Mouse (Mus musculus) liver, embryonic 16.5 days (tissue): ENCODE measurements around the gene Ppp4r3a. TPM values are rescaled to one million over a fixed set of nuclear protein-coding genes. Genes with fewer than 3 reads are reported as not detected.

Experiments used
- ATAC-seq: fragments of 200-750 bp; cut with Nextera tagmentation; 2 replicates; pipeline ENCODE4 v1.8.0; 2017; ENCODE audit warnings: low read depth, mild to moderate bottlenecking, moderate number of reproducible peaks, moderate library complexity
- H3K27ac ChIP-seq: fragments of 300-500 bp; sonication (generic); 2 replicates; pipeline ENCODE4 v1.5.1; 2014; ENCODE audit warnings: mild to moderate bottlenecking, low read length
- H3K27me3 ChIP-seq: fragments of 300-500 bp; sonication (generic); 2 replicates; pipeline ENCODE4 v1.6.1; 2014; ENCODE audit warnings: low read depth, low read length, mixed read lengths; ENCODE audit not compliant: control insufficient read depth, insufficient read depth
- H3K36me3 ChIP-seq: fragments of 300-500 bp; sonication (generic); 2 replicates; pipeline ENCODE4 v1.6.1; 2014; ENCODE audit warnings: mild to moderate bottlenecking; ENCODE audit not compliant: control insufficient read depth, insufficient read depth
- H3K4me1 ChIP-seq: fragments of 300-500 bp; sonication (generic); 2 replicates; pipeline ENCODE4 v1.6.1; 2014; ENCODE audit warnings: low read depth, low read length, mixed read lengths; ENCODE audit not compliant: control insufficient read depth
- H3K4me2 ChIP-seq: fragments of 300-500 bp; sonication (generic); 2 replicates; pipeline ENCODE4 v1.6.1; 2014; ENCODE audit warnings: low read depth, low read length, mixed read lengths
- H3K4me3 ChIP-seq: fragments of 300-500 bp; sonication (generic); 2 replicates; pipeline ENCODE4 v1.5.1; 2014; ENCODE audit warnings: low read depth, mild to moderate bottlenecking, low read length
- H3K9ac ChIP-seq: fragments of 300-500 bp; sonication (generic); 2 replicates; pipeline ENCODE4 v1.6.1; 2014; ENCODE audit warnings: low read depth, low read length
- H3K9me3 ChIP-seq: fragments of 300-500 bp; sonication (generic); replicated peaks from 2 replicates; pipeline ENCODE4 v1.6.1; 2016; ENCODE audit warnings: low read length; ENCODE audit not compliant: control insufficient read depth
- WGBS: fragments of 180-500 bp; shearing (Covaris S2); extraction: QIAGEN DNeasy Blood & Tissue Kit; methylation state at CpG from one replicate; pipeline ENCODE4 v1.1.7; 2014; ENCODE audit not compliant: insufficient replicate concordance; 5-methylcytosine and 5-hydroxymethylcytosine counted together
- microRNA counts: library from miRNA; unstranded; fragments of <30 nt; microRNA quantifications from one replicate; lab custom pipeline; 2016
- microRNA-seq: library from miRNA; unstranded; fragments of <30 nt; microRNA quantifications from one replicate; pipeline ENCODE4, GENCODE M21; 2016
- polyA plus RNA-seq: library from polyadenylated mRNA; unstranded; fragments of >200 nt; fragmentation: Nextera tagmentation; extraction: Ambion mirVana; gene quantifications from 2 replicates; pipeline ENCODE4 v1.2.1, GENCODE M21; 2015

Gene Ppp4r3a
- polyA plus RNA-seq, 1 experiment from 2014 or later: 15.0 TPM

- H3K27ac ChIP-seq: no peak overlapping the region
- H3K9me3 ChIP-seq: no peaks in the 10 kb centered on the region
- H3K4me1 ChIP-seq: peaks cover 39% of the 10 kb centered on the region
- no peaks in the 10 kb centered on the region for H3K36me3 ChIP-seq
- 68% methylated on average over 3 of the region's 3 CpGs for WGBS
- no peak overlapping the region for H3K9ac ChIP-seq
- no peak for ATAC-seq
- H3K4me2 ChIP-seq: no peak overlapping the region
- no peak overlapping the region for H3K4me3 ChIP-seq
- H3K27me3 ChIP-seq: no peaks in the 10 kb centered on the region
Observed at GRCm38 (mm10) chr12:100994140-100995015, 89.1 kb downstream of the Ppp4r3a start.

- Histone ChIP-seq H3K36me3 (no peaks in the 10 kb centered on the region), H3K4me1 (peaks cover 27% of the 10 kb centered on the region)
Observed at GRCm38 (mm10) chr12:100993146-100993545, 90.4 kb downstream of the Ppp4r3a start.

GRCm38 (mm10) chr12:100992505-100992904 lies 91.0 kb downstream of the Ppp4r3a start:
- no peaks in the 10 kb centered on the region for H3K9me3 ChIP-seq
- H3K27ac ChIP-seq: no peak overlapping the region
- H3K9ac ChIP-seq: no peak overlapping the region
- H3K4me3 ChIP-seq: no peak overlapping the region
- no peak for ATAC-seq
- H3K27me3 ChIP-seq: no peaks in the 10 kb centered on the region
- 69% methylated on average over 7 of the region's 7 CpGs for WGBS
- H3K4me2 ChIP-seq: no peak overlapping the region
- H3K36me3 ChIP-seq: no peaks in the 10 kb centered on the region
- H3K4me1 ChIP-seq: peaks cover 21% of the 10 kb centered on the region

More at GRCm38 (mm10) chr12:100993146-100993545, 90.4 kb downstream of the Ppp4r3a start:
- ATAC-seq: no peak
- H3K4me3 ChIP-seq: no peak overlapping the region
- H3K27ac ChIP-seq: no peak overlapping the region
- H3K27me3 ChIP-seq: no peaks in the 10 kb centered on the region
- no peaks in the 10 kb centered on the region for H3K9me3 ChIP-seq
- H3K4me2 ChIP-seq: no peak overlapping the region
- 56% methylated on average over 3 of the region's 3 CpGs for WGBS
- H3K9ac ChIP-seq: no peak overlapping the region

DNA sequence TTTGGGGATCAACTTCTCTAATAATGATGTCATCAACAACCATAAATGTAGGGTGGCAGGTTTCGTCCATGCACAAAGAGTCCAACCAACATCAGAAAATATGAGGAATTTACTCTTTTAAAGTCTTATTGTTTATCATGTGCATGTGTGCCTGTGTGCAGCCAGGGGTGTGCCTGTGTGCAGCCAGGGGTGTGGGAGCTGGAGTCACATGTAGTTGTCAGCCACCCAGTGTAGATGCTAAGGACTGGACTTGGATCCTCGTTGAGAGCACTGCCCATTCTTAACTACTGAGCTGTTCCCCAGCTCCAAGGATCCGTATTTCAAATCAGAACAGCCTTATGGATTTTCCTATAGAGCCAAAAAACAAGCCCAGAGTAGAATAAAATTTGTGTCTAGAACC lies 92.4 kb downstream of the Ppp4r3a start:
- 75% methylated on average over 3 of the region's 3 CpGs for WGBS

GRCm38 (mm10) chr12:100990291-100990690 lies 93.2 kb downstream of the Ppp4r3a start:
- Histone ChIP-seq H3K27ac (no peak overlapping the region), H3K4me1 (no peaks in the 10 kb centered on the region; the same call in 1 of the 2 replicates), H3K4me2 (no peak overlapping the region), H3K4me3 (no peak overlapping the region), H3K9me3 (no peaks in the 10 kb centered on the region), H3K27me3 (no peaks in the 10 kb centered on the region), H3K9ac (no peak overlapping the region), H3K36me3 (no peaks in the 10 kb centered on the region)
- no peak for ATAC-seq
- 72% methylated on average over 12 of the region's 12 CpGs for WGBS

More for the DNA sequence above, 92.4 kb downstream of the Ppp4r3a start:
- Histone ChIP-seq H3K4me2 (no peak overlapping the region), H3K36me3 (no peaks in the 10 kb centered on the region), H3K27me3 (no peaks in the 10 kb centered on the region), H3K9ac (no peak overlapping the region), H3K9me3 (no peaks in the 10 kb centered on the region), H3K4me3 (no peak overlapping the region), H3K4me1 (peaks cover 7% of the 10 kb centered on the region), H3K27ac (peak overlapping the region; percentile 4; the same call in 1 of the 2 replicates)
- ATAC-seq: no peak

DNA sequence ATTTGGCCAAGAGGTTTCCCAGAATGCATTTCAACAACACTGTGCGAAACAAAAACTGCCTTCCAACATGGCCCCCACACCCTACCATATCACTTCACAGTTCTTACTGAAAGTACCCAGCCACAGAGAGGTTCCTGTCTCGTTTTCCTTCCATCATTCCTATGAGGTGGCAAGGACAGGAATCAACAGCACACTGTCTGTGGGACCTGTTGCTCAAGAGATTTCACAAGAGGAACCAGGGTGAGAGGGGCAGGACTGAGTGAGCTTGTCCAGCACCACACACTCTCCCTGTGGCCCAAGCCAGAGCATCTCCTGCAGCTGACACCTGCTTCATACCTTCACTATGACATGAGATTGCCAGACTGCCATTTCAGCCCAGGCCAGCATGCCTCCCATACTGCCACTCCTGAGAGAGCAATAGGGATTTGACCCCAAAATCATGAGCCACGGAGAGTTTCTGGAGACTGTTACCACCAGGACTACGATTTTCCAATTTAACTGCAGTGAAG lies 93.7 kb downstream of the Ppp4r3a start:
- H3K27ac ChIP-seq: no peak overlapping the region
- no peaks in the 10 kb centered on the region for H3K9me3 ChIP-seq
- H3K36me3 ChIP-seq: no peaks in the 10 kb centered on the region
- H3K4me1 ChIP-seq: peaks cover 3% of the 10 kb centered on the region
- H3K27me3 ChIP-seq: no peaks in the 10 kb centered on the region
- 62% methylated on average over 4 of the region's 4 CpGs for WGBS
- H3K4me2 ChIP-seq: no peak overlapping the region
- peak; percentile 38; the same call in 1 of the 2 replicates for ATAC-seq
- H3K9ac ChIP-seq: no peak overlapping the region
- no peak overlapping the region for H3K4me3 ChIP-seq

MicroRNAs encoded within 50 kb of the gene (microRNA counts, 519-probe panel; counts per million panel counts)
- microRNA mmu-miR-1190 (lab: Ali Mortazavi, UCI): 2,612 counts per million, percentile 71 among the panel's probes with 10 or more counts

Small RNA genes lying within 50 kb of the gene (microRNA-seq; reads per million reads assigned to microRNA genes)
- gene Mir1190: not detected

Other genes starting within 250 kb of the Ppp4r3a start
- 0.04 and 0.08 TPM in 2 replicates for gene Gpr68, start 175.5 kb downstream of the Ppp4r3a start, polyA plus RNA-seq
- gene Ccdc88c, start 54.6 kb downstream of the Ppp4r3a start, polyA plus RNA-seq: 5.9 and 6.1 TPM in 2 replicates